Mouse (Mus musculus) liver, embryonic 12.5 days (tissue): ENCODE results near the gene Olfr781. TPM values are rescaled to one million over a fixed set of nuclear protein-coding genes. Genes with fewer than 3 reads are reported as not detected.
"Not testable (repeated sequence)": the region's sequence is repeated elsewhere in the genome, so short reads cannot be mapped to it uniquely, and the experiment has no call there.

Source experiments
- ATAC-seq: fragments of 200-750 bp; cut with Nextera tagmentation; 2 replicates; pipeline ENCODE4 v1.8.0; 2017; ENCODE audit warnings: moderate number of reproducible peaks, mild to moderate bottlenecking, moderate library complexity
- H3K27ac ChIP-seq: fragments of 300-500 bp; sonication (generic); 2 replicates; pipeline ENCODE4 v1.5.1; 2016; ENCODE audit warnings: mild to moderate bottlenecking
- H3K27me3 ChIP-seq: fragments of 300-500 bp; sonication (generic); replicated peaks from 2 replicates; pipeline ENCODE4 v1.6.1; 2016; ENCODE audit warnings: mild to moderate bottlenecking, moderate library complexity
- H3K36me3 ChIP-seq: fragments of 300-500 bp; sonication (generic); 2 replicates; pipeline ENCODE4 v1.6.1; 2016; ENCODE audit warnings: mild to moderate bottlenecking, moderate library complexity
- H3K4me1 ChIP-seq: fragments of 300-500 bp; sonication (generic); 2 replicates; pipeline ENCODE4 v1.6.1; 2016
- H3K4me2 ChIP-seq: fragments of 300-500 bp; sonication (generic); 2 replicates; pipeline ENCODE4 v1.6.1; 2016; ENCODE audit warnings: mild to moderate bottlenecking, moderate library complexity
- H3K4me3 ChIP-seq: fragments of 300-500 bp; sonication (generic); 2 replicates; pipeline ENCODE4 v1.5.1; 2016; ENCODE audit warnings: mild to moderate bottlenecking, moderate library complexity
- H3K9ac ChIP-seq: fragments of 300-500 bp; sonication (generic); 2 replicates; pipeline ENCODE4 v1.6.1; 2016; ENCODE audit warnings: mild to moderate bottlenecking, moderate library complexity
- H3K9me3 ChIP-seq: fragments of 300-500 bp; sonication (generic); replicated peaks from 2 replicates; pipeline ENCODE4 v1.6.1; 2016; ENCODE audit warnings: mild to moderate bottlenecking, moderate library complexity
- WGBS: fragments of 180-500 bp; shearing (Covaris S2); methylation state at CpG from one replicate; pipeline ENCODE4 v1.1.7; 2016; ENCODE audit not compliant: insufficient replicate concordance; 5-methylcytosine and 5-hydroxymethylcytosine counted together
- polyA plus RNA-seq: library from polyadenylated mRNA; unstranded; fragments of >200 nt; fragmentation: Nextera tagmentation; extraction: Ambion mirVana; gene quantifications from 2 replicates; pipeline ENCODE4 v1.2.1, GENCODE M21; 2016

The Olfr781 gene
- polyA plus RNA-seq: not detected in 2 replicates

GRCm38 (mm10) chr10:129328554-129328953 lies at the start of gene Olfr781:
Gene Olfr781 (plus strand): TSS chr10:129328854.
- ATAC-seq: no peak

GRCm38 (mm10) chr10:129312973-129313372 lies 15.7 kb upstream of the Olfr781 start:
- not testable (repeated sequence) for H3K27ac ChIP-seq, H3K36me3 ChIP-seq, ATAC-seq, H3K9ac ChIP-seq, H3K4me2 ChIP-seq, H3K9me3 ChIP-seq, H3K4me3 ChIP-seq, H3K4me1 ChIP-seq, H3K27me3 ChIP-seq
- WGBS: 33% methylated on average over 1 of the region's 1 CpGs

More at GRCm38 (mm10) chr10:129328554-129328953, at the start of gene Olfr781:
- no peak within 1 kb of the TSS for H3K9ac ChIP-seq
- no peaks in the 10 kb centered on the region for H3K36me3 ChIP-seq
- no peaks in the 10 kb centered on the region for H3K27me3 ChIP-seq
- no peak within 1 kb of the TSS for H3K4me2 ChIP-seq
- H3K9me3 ChIP-seq: peaks cover 3% of the 10 kb centered on the region; the same call in 1 of the 2 replicates
- no peak within 1 kb of the TSS for H3K27ac ChIP-seq
- no peaks in the 10 kb centered on the region for H3K4me1 ChIP-seq
- H3K4me3 ChIP-seq: no peak within 1 kb of the TSS

- H3K9ac ChIP-seq, H3K36me3 ChIP-seq, H3K4me2 ChIP-seq, ATAC-seq, H3K4me1 ChIP-seq, H3K9me3 ChIP-seq, H3K27me3 ChIP-seq, H3K4me3 ChIP-seq, H3K27ac ChIP-seq: not testable (repeated sequence)
- WGBS: no CpG with 5 or more reads among the region's 1 CpGs
Observed at GRCm38 (mm10) chr10:129313521-129313920, 15.1 kb upstream of the Olfr781 start.

GRCm38 (mm10) chr10:129317817-129318216 lies 10.8 kb upstream of the Olfr781 start, which contains the start of gene Olfr780:
Gene Olfr780 (plus strand): TSS chr10:129318117.
- no peak for ATAC-seq
- Histone ChIP-seq H3K27me3 (no peaks in the 10 kb centered on the region), H3K4me1 (no peaks in the 10 kb centered on the region), H3K4me3 (no peak within 1 kb of the TSS), H3K4me2 (no peak within 1 kb of the TSS), H3K9ac (no peak within 1 kb of the TSS), H3K27ac (no peak within 1 kb of the TSS), H3K36me3 (no peaks in the 10 kb centered on the region), H3K9me3 (no peaks in the 10 kb centered on the region)
- WGBS: 53% methylated on average over 3 of the region's 3 CpGs

GRCm38 (mm10) chr10:129348550-129348949 lies 19.9 kb downstream of the Olfr781 start, which contains the start of gene Olfr782:
Gene Olfr782 (plus strand): TSS chr10:129348850.
- no peak within 1 kb of the TSS for H3K27ac ChIP-seq
- no peak for ATAC-seq
- no peak within 1 kb of the TSS for H3K4me2 ChIP-seq
- H3K9ac ChIP-seq: no peak within 1 kb of the TSS
- no peaks in the 10 kb centered on the region for H3K27me3 ChIP-seq
- H3K4me1 ChIP-seq: no peaks in the 10 kb centered on the region
- H3K4me3 ChIP-seq: no peak within 1 kb of the TSS
- WGBS: 76% methylated on average over 3 of the region's 3 CpGs
- no peaks in the 10 kb centered on the region for H3K36me3 ChIP-seq
- no peaks in the 10 kb centered on the region for H3K9me3 ChIP-seq

- WGBS: 58% methylated on average over 2 of the region's 2 CpGs
- H3K27ac ChIP-seq, H3K27me3 ChIP-seq, H3K9ac ChIP-seq, H3K4me2 ChIP-seq, ATAC-seq, H3K36me3 ChIP-seq, H3K4me1 ChIP-seq, H3K4me3 ChIP-seq: not testable (repeated sequence)
- peaks cover 12% of the 10 kb centered on the region; the same call in 1 of the 2 replicates for H3K9me3 ChIP-seq
Observed at GRCm38 (mm10) chr10:129352475-129352874, 23.8 kb downstream of the Olfr781 start.

- ATAC-seq, H3K9ac ChIP-seq, H3K4me1 ChIP-seq, H3K4me2 ChIP-seq, H3K27ac ChIP-seq, H3K36me3 ChIP-seq, H3K27me3 ChIP-seq, H3K4me3 ChIP-seq: not testable (repeated sequence)
- H3K9me3 ChIP-seq: peaks cover 12% of the 10 kb centered on the region; the same call in 1 of the 2 replicates
- WGBS: 67% methylated on average over 4 of the region's 4 CpGs
Observed at GRCm38 (mm10) chr10:129356496-129356895, 27.8 kb downstream of the Olfr781 start.

GRCm38 (mm10) chr10:129357307-129357706 lies 28.7 kb downstream of the Olfr781 start:
- H3K4me3 ChIP-seq: no peak overlapping the region
- ATAC-seq: no peak
- WGBS: 59% methylated on average over 5 of the region's 5 CpGs
- no peaks in the 10 kb centered on the region for H3K36me3 ChIP-seq
- no peak overlapping the region for H3K27ac ChIP-seq
- no peak overlapping the region for H3K9ac ChIP-seq
- no peaks in the 10 kb centered on the region for H3K4me1 ChIP-seq
- H3K4me2 ChIP-seq: no peak overlapping the region
- peaks cover 12% of the 10 kb centered on the region; the same call in 1 of the 2 replicates for H3K9me3 ChIP-seq
- H3K27me3 ChIP-seq: no peaks in the 10 kb centered on the region

- not testable (repeated sequence) for H3K36me3 ChIP-seq, H3K27ac ChIP-seq, H3K9me3 ChIP-seq, ATAC-seq, H3K4me1 ChIP-seq, H3K9ac ChIP-seq, H3K4me2 ChIP-seq, H3K4me3 ChIP-seq, H3K27me3 ChIP-seq
- 70% methylated on average over 5 of the region's 5 CpGs for WGBS
Observed at GRCm38 (mm10) chr10:129374051-129374450, 45.4 kb downstream of the Olfr781 start.

Other genes starting within 250 kb of the Olfr781 start
- not detected in 2 replicates for gene Olfr767, start 245.9 kb upstream of the Olfr781 start, polyA plus RNA-seq
- not detected in 2 replicates for gene Olfr768, start 229.5 kb upstream of the Olfr781 start, polyA plus RNA-seq
- not detected in 2 replicates for gene Olfr769, start 211.0 kb upstream of the Olfr781 start, polyA plus RNA-seq
- gene Olfr770, start 189.9 kb upstream of the Olfr781 start, polyA plus RNA-seq: not detected in 2 replicates
- not detected in 2 replicates for gene Olfr771, start 164.1 kb upstream of the Olfr781 start, polyA plus RNA-seq
- not detected in 2 replicates for gene Olfr772, start 150.9 kb upstream of the Olfr781 start, polyA plus RNA-seq
- gene Olfr773, start 141.4 kb upstream of the Olfr781 start, polyA plus RNA-seq: not detected in 2 replicates
- gene Olfr774, start 92.7 kb upstream of the Olfr781 start, polyA plus RNA-seq: not detected in 2 replicates
- gene Olfr775, start 80.4 kb upstream of the Olfr781 start, polyA plus RNA-seq: not detected in 2 replicates
- not detected in 2 replicates for gene Olfr776, start 69.7 kb upstream of the Olfr781 start, polyA plus RNA-seq
- gene Olfr777, start 57.4 kb upstream of the Olfr781 start, polyA plus RNA-seq: not detected in 2 replicates
- not detected in 2 replicates for gene Olfr780, start 10.7 kb upstream of the Olfr781 start, polyA plus RNA-seq
- not detected in 2 replicates for gene Olfr782, start 20.0 kb downstream of the Olfr781 start, polyA plus RNA-seq
- not detected in 2 replicates for gene Olfr784, start 55.2 kb downstream of the Olfr781 start, polyA plus RNA-seq
- not detected in 2 replicates for gene Olfr785, start 76.6 kb downstream of the Olfr781 start, polyA plus RNA-seq
- not detected in 2 replicates for gene Olfr786, start 98.5 kb downstream of the Olfr781 start, polyA plus RNA-seq
- not detected in 2 replicates for gene Olfr787, start 133.0 kb downstream of the Olfr781 start, polyA plus RNA-seq
- not detected in 2 replicates for gene Olfr788, start 142.1 kb downstream of the Olfr781 start, polyA plus RNA-seq
- gene Olfr789, start 155.9 kb downstream of the Olfr781 start, polyA plus RNA-seq: not detected in 2 replicates
- not detected in 2 replicates for gene Olfr790, start 169.6 kb downstream of the Olfr781 start, polyA plus RNA-seq
- gene Olfr791, start 192.9 kb downstream of the Olfr781 start, polyA plus RNA-seq: not detected in 2 replicates
- gene Olfr792, start 210.3 kb downstream of the Olfr781 start, polyA plus RNA-seq: not detected in 2 replicates
- not detected in 2 replicates for gene Olfr794, start 238.8 kb downstream of the Olfr781 start, polyA plus RNA-seq